Mouse (Mus musculus): ENCODE measurements around the gene Chid1. TPM values are rescaled to one million over a fixed set of nuclear protein-coding genes. Genes with fewer than 3 reads are reported as not detected.

Gene Chid1
- polyA plus RNA-seq, 1 experiment = not detected

- no peak overlapping the region for H3K27ac ChIP-seq (ENCODE audit: insufficient read depth, low read depth, low read length)
- TF ChIP-seq POLR2A (IDR thresholded peaks at IDR 0.05; ENCODE audit: insufficient read depth, low read depth, low read length) (no peak), CTCF (IDR thresholded peaks at IDR 0.05; ENCODE audit: insufficient read depth, low read depth, low read length) (no peak)
- 80% methylated on average over 7 of the region's 7 CpGs for WGBS
- peaks cover 39% of the 10 kb centered on the region for H3K4me1 ChIP-seq (ENCODE audit: control insufficient read depth, insufficient read depth, low read length)
- no peak overlapping the region for H3K4me3 ChIP-seq (ENCODE audit: insufficient read depth, low read depth, low read length)
These were observed 73.6 kb downstream of the Chid1 start for GRCm38 (mm10) chr7:141466045-141466394.

GRCm38 (mm10) chr7:141465388-141466044 is 74.1 kb downstream of the Chid1 start:
- Histone ChIP-seq H3K27ac (ENCODE audit: insufficient read depth, low read depth, low read length) (no peak overlapping the region), H3K4me3 (ENCODE audit: insufficient read depth, low read depth, low read length) (no peak overlapping the region), H3K4me1 (ENCODE audit: control insufficient read depth, insufficient read depth, low read length) (peaks cover 39% of the 10 kb centered on the region)
- TF ChIP-seq POLR2A (IDR thresholded peaks at IDR 0.05; ENCODE audit: insufficient read depth, low read depth, low read length) = no peak
- TF ChIP-seq CTCF (IDR thresholded peaks at IDR 0.05; ENCODE audit: insufficient read depth, low read depth, low read length) = no peak
- 53% methylated on average over 10 of the region's 10 CpGs for WGBS

- WGBS = 24% methylated on average over 38 of the region's 38 CpGs
- no peak for TF ChIP-seq POLR2A (IDR thresholded peaks at IDR 0.05; ENCODE audit: insufficient read depth, low read depth, low read length)
- TF ChIP-seq CTCF (IDR thresholded peaks at IDR 0.05; ENCODE audit: insufficient read depth, low read depth, low read length) = no peak
- Histone ChIP-seq H3K4me1 (ENCODE audit: control insufficient read depth, insufficient read depth, low read length) (peaks cover 34% of the 10 kb centered on the region), H3K4me3 (ENCODE audit: insufficient read depth, low read depth, low read length) (no peak overlapping the region), H3K27ac (ENCODE audit: insufficient read depth, low read depth, low read length) (no peak overlapping the region)
These were observed 75.0 kb downstream of the Chid1 start for GRCm38 (mm10) chr7:141464603-141465201.

- 56% methylated on average over 12 of the region's 12 CpGs for WGBS
- H3K4me1 ChIP-seq (ENCODE audit: control insufficient read depth, insufficient read depth, low read length) = peaks cover 27% of the 10 kb centered on the region
- TF ChIP-seq POLR2A (IDR thresholded peaks at IDR 0.05; ENCODE audit: insufficient read depth, low read depth, low read length) (no peak), CTCF (IDR thresholded peaks at IDR 0.05; ENCODE audit: insufficient read depth, low read depth, low read length) (no peak)
- H3K27ac ChIP-seq (ENCODE audit: insufficient read depth, low read depth, low read length) = no peak overlapping the region
- H3K4me3 ChIP-seq (ENCODE audit: insufficient read depth, low read depth, low read length) = no peak overlapping the region
These were observed 75.6 kb downstream of the Chid1 start for GRCm38 (mm10) chr7:141463824-141464602.

- 30% methylated on average over 5 of the region's 5 CpGs for WGBS
- Histone ChIP-seq H3K4me3 (ENCODE audit: insufficient read depth, low read depth, low read length) (no peak overlapping the region), H3K27ac (ENCODE audit: insufficient read depth, low read depth, low read length) (no peak overlapping the region), H3K4me1 (ENCODE audit: control insufficient read depth, insufficient read depth, low read length) (peaks cover 11% of the 10 kb centered on the region)
- TF ChIP-seq POLR2A (IDR thresholded peaks at IDR 0.05; ENCODE audit: insufficient read depth, low read depth, low read length) (no peak), CTCF (IDR thresholded peaks at IDR 0.05; ENCODE audit: insufficient read depth, low read depth, low read length) (no peak)
These were observed 77.3 kb downstream of the Chid1 start for GRCm38 (mm10) chr7:141462333-141462821.

- WGBS = 5% methylated on average over 59 of the region's 59 CpGs
- no peak for TF ChIP-seq POLR2A (IDR thresholded peaks at IDR 0.05; ENCODE audit: insufficient read depth, low read depth, low read length)
- no peak for TF ChIP-seq CTCF (IDR thresholded peaks at IDR 0.05; ENCODE audit: insufficient read depth, low read depth, low read length)
- H3K4me3 ChIP-seq (ENCODE audit: insufficient read depth, low read depth, low read length) = peak overlapping the region; percentile 33
- H3K4me1 ChIP-seq (ENCODE audit: control insufficient read depth, insufficient read depth, low read length) = peaks cover 9% of the 10 kb centered on the region
- H3K27ac ChIP-seq (ENCODE audit: insufficient read depth, low read depth, low read length) = no peak overlapping the region
These were observed 77.9 kb downstream of the Chid1 start for GRCm38 (mm10) chr7:141461521-141462332.

- no peak within 1 kb of the TSS for H3K27ac ChIP-seq (ENCODE audit: insufficient read depth, low read depth, low read length)
These were observed 79.1 kb downstream of the Chid1 start, which contains the start of gene Cracr2b for GRCm38 (mm10) chr7:141460391-141461113. TSS of gene Cracr2b (plus strand) at chr7:141461094.

GRCm38 (mm10) chr7:141460001-141460390 is 79.7 kb downstream of the Chid1 start:
- H3K4me1 ChIP-seq (ENCODE audit: control insufficient read depth, insufficient read depth, low read length) = peaks cover 20% of the 10 kb centered on the region
- no peak overlapping the region for H3K27ac ChIP-seq (ENCODE audit: insufficient read depth, low read depth, low read length)
- TF ChIP-seq POLR2A (IDR thresholded peaks at IDR 0.05; ENCODE audit: insufficient read depth, low read depth, low read length) = no peak
- no peak for TF ChIP-seq CTCF (IDR thresholded peaks at IDR 0.05; ENCODE audit: insufficient read depth, low read depth, low read length)
- H3K4me3 ChIP-seq (ENCODE audit: insufficient read depth, low read depth, low read length) = no peak overlapping the region
- 80% methylated on average over 5 of the region's 5 CpGs for WGBS

More at GRCm38 (mm10) chr7:141460391-141461113, 79.1 kb downstream of the Chid1 start, which contains the start of gene Cracr2b:
- peaks cover 17% of the 10 kb centered on the region for H3K4me1 ChIP-seq (ENCODE audit: control insufficient read depth, insufficient read depth, low read length)
- 78% methylated on average over 15 of the region's 15 CpGs for WGBS
- TF ChIP-seq CTCF (IDR thresholded peaks at IDR 0.05; ENCODE audit: insufficient read depth, low read depth, low read length) = no peak
- TF ChIP-seq POLR2A (IDR thresholded peaks at IDR 0.05; ENCODE audit: insufficient read depth, low read depth, low read length) = no peak
- H3K4me3 ChIP-seq (ENCODE audit: insufficient read depth, low read depth, low read length) = peak within 1 kb of the TSS; percentile 33
